31 mouse cellular contexts compared by ENCODE assay signal in genomic region chr16:55606447-55607239, GRCm38 (mm10).
DNase-seq lines count a peak whose midpoint lies in the region; ATAC-seq and TF ChIP-seq lines count a peak whose summit lies in the region.
"Had no signal": no experiment of that assay in that cellular context is flagged by ENCODE, and none has a peak within 500 bp of the region (broad histone marks: within the 10 kb centered on the region; RNA-seq: fewer than 3 reads in every experiment).

No protein-coding gene starts in this region.

- WGBS in intestine, embryonic 15.5 days, result 63% methylated on average over 7 of the region's 7 CpGs
- 34% methylated on average over 7 of the region's 7 CpGs for WGBS in intestine, postnatal 0 days
- WGBS in lung, postnatal 0 days, result 47% methylated on average over 7 of the region's 7 CpGs
- 60% methylated on average over 7 of the region's 7 CpGs for WGBS in intestine, embryonic 16.5 days

- no peak overlapping the region for H3K4me3 ChIP-seq in intestine, embryonic 15.5 days (replicated peaks)
- no peak overlapping the region for H3K4me3 ChIP-seq in intestine, postnatal 0 days (ENCODE audit: low read depth, low read length)
- no peak overlapping the region for H3K4me3 ChIP-seq in lung, postnatal 0 days (ENCODE audit: low read depth, low read length)
- H3K4me3 ChIP-seq in intestine, embryonic 16.5 days (ENCODE audit: low read length), result no peak overlapping the region
- H3K4me3 ChIP-seq: embryonic facial prominence, embryonic 12.5 days; forebrain, embryonic 10.5 days; forebrain, embryonic 15.5 days; heart, embryonic 10.5 days; limb, embryonic 10.5 days; limb, embryonic 15.5 days; liver, embryonic 15.5 days; midbrain, embryonic 10.5 days; midbrain, embryonic 15.5 days; neural tube, embryonic 15.5 days had no signal

- no peaks in the 10 kb centered on the region for H3K4me1 ChIP-seq in intestine, embryonic 15.5 days (replicated peaks)
- H3K4me1 ChIP-seq in intestine, postnatal 0 days (replicated peaks; ENCODE audit: control insufficient read depth, insufficient read depth, low read length), result peaks cover 9% of the 10 kb centered on the region; the same call in 1 of the 2 replicates
- H3K4me1 ChIP-seq in lung, postnatal 0 days (ENCODE audit: insufficient read depth, low read depth, low read length), result no peaks in the 10 kb centered on the region
- H3K4me1 ChIP-seq in intestine, embryonic 16.5 days (ENCODE audit: control insufficient read depth, insufficient read depth, low read length), result no peaks in the 10 kb centered on the region
- H3K4me1 ChIP-seq: embryonic facial prominence, embryonic 12.5 days; forebrain, embryonic 10.5 days; forebrain, embryonic 15.5 days; heart, embryonic 10.5 days; limb, embryonic 10.5 days; limb, embryonic 15.5 days; liver, embryonic 15.5 days; midbrain, embryonic 10.5 days; midbrain, embryonic 15.5 days; neural tube, embryonic 15.5 days had no signal

- H3K9me3 ChIP-seq in intestine, embryonic 15.5 days, result no peaks in the 10 kb centered on the region
- H3K9me3 ChIP-seq in intestine, postnatal 0 days (ENCODE audit: control insufficient read depth), result no peaks in the 10 kb centered on the region
- no peaks in the 10 kb centered on the region for H3K9me3 ChIP-seq in lung, postnatal 0 days (ENCODE audit: low read length)
- no peaks in the 10 kb centered on the region for H3K9me3 ChIP-seq in intestine, embryonic 16.5 days (ENCODE audit: control insufficient read depth, low read length)
- H3K9me3 ChIP-seq: embryonic facial prominence, embryonic 12.5 days; forebrain, embryonic 10.5 days; forebrain, embryonic 15.5 days; G1E; heart, embryonic 10.5 days; limb, embryonic 10.5 days; limb, embryonic 15.5 days; liver, embryonic 15.5 days; midbrain, embryonic 10.5 days; midbrain, embryonic 15.5 days; neural tube, embryonic 15.5 days had no signal

- peak; percentile 57; the same call in 1 of the 2 replicates for ATAC-seq in intestine, embryonic 15.5 days
- ATAC-seq in intestine, postnatal 0 days, result no peak
- no peak; the same call in 1 of the 2 replicates for ATAC-seq in lung, postnatal 0 days
- ATAC-seq in intestine, embryonic 16.5 days, result peak; percentile 59
- ATAC-seq: forebrain, embryonic 15.5 days; inflammation-experienced regulatory T-cells, adult 6 months; midbrain, embryonic 15.5 days had no signal

- DNase-seq in lung, postnatal 0 days (ENCODE audit: low spot score), result peak; percentile 33
- DNase-seq in lung, postnatal 4 days, result no peak
- peak; percentile 72 for DNase-seq in adipocyte (ENCODE audit: low spot score)
- no peak for DNase-seq in layer of hippocampus, postnatal 36 days
- DNase-seq in thymus, postnatal 36 days, result no peak
- DNase-seq: adrenal gland, postnatal 10 days; cerebellum, adult 11 months; cerebellum, adult 9-10 months; embryo, embryonic 11 days; gastrocnemius, postnatal 36 days; lung, embryonic 14.5 days; retina, postnatal 1 day; right cerebral cortex, postnatal 14 days; thymus, adult 2 months; thymus, postnatal 4 days had no signal

- H3K36me3 ChIP-seq in intestine, embryonic 15.5 days, result no peaks in the 10 kb centered on the region
- no peaks in the 10 kb centered on the region for H3K36me3 ChIP-seq in intestine, postnatal 0 days (ENCODE audit: control insufficient read depth, insufficient read depth)
- H3K36me3 ChIP-seq in lung, postnatal 0 days (ENCODE audit: insufficient read depth, low read length), result no peaks in the 10 kb centered on the region
- no peaks in the 10 kb centered on the region for H3K36me3 ChIP-seq in intestine, embryonic 16.5 days (ENCODE audit: control insufficient read depth, insufficient read depth, low read length)
- H3K36me3 ChIP-seq: embryonic facial prominence, embryonic 12.5 days; forebrain, embryonic 10.5 days; forebrain, embryonic 15.5 days; G1E; heart, embryonic 10.5 days; limb, embryonic 10.5 days; limb, embryonic 15.5 days; liver, embryonic 15.5 days; midbrain, embryonic 10.5 days; midbrain, embryonic 15.5 days; neural tube, embryonic 15.5 days had no signal

- no peaks in the 10 kb centered on the region for H3K27me3 ChIP-seq in intestine, embryonic 15.5 days (replicated peaks)
- H3K27me3 ChIP-seq in intestine, postnatal 0 days (replicated peaks; ENCODE audit: control insufficient read depth, insufficient read depth, low read length), result no peaks in the 10 kb centered on the region
- H3K27me3 ChIP-seq in lung, postnatal 0 days (replicated peaks; ENCODE audit: insufficient read depth, low read length), result no peaks in the 10 kb centered on the region
- no peaks in the 10 kb centered on the region for H3K27me3 ChIP-seq in intestine, embryonic 16.5 days (replicated peaks; ENCODE audit: control insufficient read depth, insufficient read depth, low read length)
- H3K27me3 ChIP-seq: embryonic facial prominence, embryonic 12.5 days; forebrain, embryonic 15.5 days; limb, embryonic 15.5 days; liver, embryonic 15.5 days; midbrain, embryonic 15.5 days; neural tube, embryonic 15.5 days had no signal

- TF ChIP-seq EP300 in lung, postnatal 0 days (IDR thresholded peaks at IDR 0.05), result no peak

- no peak for TF ChIP-seq CTCF in intestine, postnatal 0 days (IDR thresholded peaks at IDR 0.05; ENCODE audit: low read depth)
- TF ChIP-seq CTCF in lung, postnatal 0 days (IDR thresholded peaks at IDR 0.05), result no peak

- no peak overlapping the region for H3K27ac ChIP-seq in intestine, embryonic 15.5 days
- H3K27ac ChIP-seq in intestine, postnatal 0 days (ENCODE audit: low read depth, low read length), result no peak overlapping the region
- no peak overlapping the region for H3K27ac ChIP-seq in lung, postnatal 0 days (ENCODE audit: low read length)
- no peak overlapping the region for H3K27ac ChIP-seq in intestine, embryonic 16.5 days (ENCODE audit: low read length)
- H3K27ac ChIP-seq: embryonic facial prominence, embryonic 12.5 days; forebrain, embryonic 10.5 days; forebrain, embryonic 15.5 days; heart, embryonic 10.5 days; hindbrain, embryonic 14.5 days; limb, embryonic 10.5 days; limb, embryonic 15.5 days; liver, embryonic 15.5 days; midbrain, embryonic 10.5 days; midbrain, embryonic 15.5 days; neural tube, embryonic 15.5 days had no signal

- no peak overlapping the region for H3K4me2 ChIP-seq in intestine, embryonic 15.5 days (replicated peaks)
- H3K4me2 ChIP-seq in intestine, postnatal 0 days (replicated peaks; ENCODE audit: low read depth), result no peak overlapping the region; the same call in 1 of the 2 replicates
- H3K4me2 ChIP-seq in lung, postnatal 0 days (replicated peaks; ENCODE audit: low read depth, low read length), result no peak overlapping the region
- H3K4me2 ChIP-seq in intestine, embryonic 16.5 days (ENCODE audit: low read depth, low read length), result no peak overlapping the region
- H3K4me2 ChIP-seq: embryonic facial prominence, embryonic 12.5 days; forebrain, embryonic 15.5 days; hindbrain, embryonic 14.5 days; limb, embryonic 15.5 days; liver, embryonic 15.5 days; lung, embryonic 14.5 days; midbrain, embryonic 15.5 days; neural tube, embryonic 15.5 days had no signal

- H3K9ac ChIP-seq in intestine, embryonic 15.5 days, result no peak overlapping the region
- H3K9ac ChIP-seq in intestine, postnatal 0 days (ENCODE audit: low read depth, low read length), result no peak overlapping the region
- no peak overlapping the region for H3K9ac ChIP-seq in lung, postnatal 0 days (replicated peaks; ENCODE audit: low read depth)
- H3K9ac ChIP-seq in intestine, embryonic 16.5 days (ENCODE audit: low read depth, low read length), result no peak overlapping the region
- H3K9ac ChIP-seq: embryonic facial prominence, embryonic 12.5 days; forebrain, embryonic 15.5 days; hindbrain, embryonic 14.5 days; limb, embryonic 15.5 days; liver, embryonic 15.5 days; lung, embryonic 14.5 days; midbrain, embryonic 15.5 days; neural tube, embryonic 15.5 days had no signal

Comparison
In these comparisons a context has a peak if more than half of its experiments do, and no peak if none do; other contexts are left out.
1. ATAC-seq: peak in intestine, embryonic 15.5 days (single experiment) and intestine, embryonic 16.5 days (single experiment); none in intestine, postnatal 0 days (single experiment) and lung, postnatal 0 days (single experiment).
2. DNase-seq: peak in lung, postnatal 0 days (single experiment) and adipocyte (single experiment); none in lung, postnatal 4 days (0 of 2), layer of hippocampus, postnatal 36 days (0 of 2) and thymus, postnatal 36 days (0 of 2).